Mouse (Mus musculus) right cerebral cortex, adult 2 months (tissue): ENCODE measurements around the gene Nudt16l1.

Source experiments
- DNase-seq, 2 experiments: peaks; one replicate each; pipeline ENCODE4 v3.0.0; 2021 to 2022; ENCODE audit warnings: low spot score in 2 of 2

The Nudt16l1 gene

GRCm38 (mm10) chr16:4957446-4957845, 18.9 kb downstream of the Nudt16l1 start:
- no peak for DNase-seq

GRCm38 (mm10) chr16:4960260-4960659, 21.7 kb downstream of the Nudt16l1 start:
- no peak for DNase-seq

GRCm38 (mm10) chr16:4963346-4963745, 24.8 kb downstream of the Nudt16l1 start:
- DNase-seq: no peak

GRCm38 (mm10) chr16:4963797-4964709, 25.5 kb downstream of the Nudt16l1 start, which contains the start of gene Anks3:
TSS of gene Anks3 (minus strand) at chr16:4964205.
- peak; percentile 99 for DNase-seq

- DNase-seq: no peak
Observed at GRCm38 (mm10) chr16:4964731-4965391, 26.3 kb downstream of the Nudt16l1 start.

- DNase-seq: no peak
Observed at GRCm38 (mm10) chr16:4965392-4966129, 27.0 kb downstream of the Nudt16l1 start.

GRCm38 (mm10) chr16:4968426-4968825, 29.9 kb downstream of the Nudt16l1 start:
- no peak for DNase-seq

- no peak for DNase-seq
Observed at GRCm38 (mm10) chr16:4969055-4969843, 30.7 kb downstream of the Nudt16l1 start.

- no peak for DNase-seq
Observed at GRCm38 (mm10) chr16:4971626-4972025, 33.1 kb downstream of the Nudt16l1 start.

GRCm38 (mm10) chr16:4974521-4974920, 36.0 kb downstream of the Nudt16l1 start:
- DNase-seq: no peak

- DNase-seq: peak in 1 of 2 experiments; percentile 41
Observed at GRCm38 (mm10) chr16:4976180-4976579, 37.6 kb downstream of the Nudt16l1 start.

GRCm38 (mm10) chr16:4978275-4979051, 39.9 kb downstream of the Nudt16l1 start:
- peak; percentile 41 to 52 for DNase-seq

GRCm38 (mm10) chr16:4979755-4980380, 41.3 kb downstream of the Nudt16l1 start:
- DNase-seq: no peak

GRCm38 (mm10) chr16:4984717-4985116, 46.2 kb downstream of the Nudt16l1 start:
- DNase-seq: no peak
